Mouse (Mus musculus) lung, postnatal 0 days (tissue): Measurements from ENCODE around the gene Slc26a8.

Source experiments
- CTCF ChIP-seq: IDR thresholded peaks from 2 replicates; pipeline ENCODE4 v1.5.1; 2016; ENCODE audit warnings: antibody characterized with exemption, mild to moderate bottlenecking
- EP300 ChIP-seq: IDR thresholded peaks from 2 replicates; pipeline ENCODE4 v1.6.1; 2016; ENCODE audit warnings: antibody characterized with exemption, mild to moderate bottlenecking, control low read depth

GRCm38 (mm10) chr17:28590596-28590995, 99.4 kb downstream of the Slc26a8 start:
- TF ChIP-seq EP300 (no peak), CTCF (no peak)
